Mouse (Mus musculus) megakaryocyte, embryonic 14.5 days (primary cell): ENCODE data around the gene Gjd3.

Experiments used
- FLI1 ChIP-seq: IDR thresholded peaks from 2 replicates; pipeline ENCODE4 v1.6.1; 2012; ENCODE audit warnings: low read length, inconsistent platforms, mixed read lengths
- GATA1 ChIP-seq: IDR thresholded peaks from 3 replicates; pipeline ENCODE4 v1.6.1; 2012; ENCODE audit warnings: mixed read lengths, low read length, inconsistent platforms, borderline replicate concordance

DNA sequence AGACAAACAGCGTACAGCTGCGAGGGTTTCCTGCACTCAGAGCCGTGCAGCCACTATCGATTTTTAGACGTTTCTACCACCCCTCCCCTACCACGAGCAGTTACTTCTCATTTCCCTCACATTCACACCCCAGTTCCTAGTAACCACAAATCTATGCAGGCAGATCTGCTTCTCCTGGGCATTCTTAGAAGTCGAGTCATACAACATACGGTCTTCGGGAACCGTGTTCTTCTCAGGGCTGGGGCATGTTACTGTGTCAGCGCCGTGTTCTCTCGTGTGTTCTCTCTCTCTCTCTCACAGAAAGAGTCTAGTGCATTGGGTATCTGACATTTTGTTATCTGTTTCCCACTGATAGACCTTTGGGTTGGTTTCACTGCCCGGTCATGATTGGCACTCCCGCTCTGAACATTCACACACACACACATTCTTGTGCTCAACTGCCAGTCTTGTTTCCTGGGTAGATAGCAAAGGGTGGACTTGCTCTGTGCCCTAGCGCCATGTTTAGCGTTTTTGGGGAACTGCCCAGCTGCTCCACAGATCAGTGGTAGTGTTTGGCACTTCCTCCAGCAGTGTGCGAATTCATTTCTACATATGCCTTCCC, 34.7 kb downstream of the Gjd3 start:
- TF ChIP-seq GATA1: no peak
- no peak for TF ChIP-seq FLI1
